Comparison of ENCODE assay signal across 8 mouse cellular contexts in genomic region chr19:40437651-40438068, GRCm38 (mm10).
DNase-seq lines count a peak whose midpoint lies in the region; ATAC-seq and TF ChIP-seq lines count a peak whose summit lies in the region.

No protein-coding gene starts in this region.

- peak overlapping the region; percentile 35 for H3K4me3 ChIP-seq in heart, embryonic 10.5 days
- H3K4me3 ChIP-seq in midbrain, postnatal 0 days (ENCODE audit: low read depth, low read length) = no peak overlapping the region

- DNase-seq in retina, postnatal 1 day = peak; percentile 37
- DNase-seq in retina, embryonic 14.5 days (ENCODE audit: low spot score) = no peak
- DNase-seq in heart, embryonic 10.5 days (ENCODE audit: low spot score) = peak; percentile 86
- peak; percentile 52 for DNase-seq in kidney, postnatal 14 days
- peak; percentile 26 for DNase-seq in midbrain, postnatal 0 days (ENCODE audit: low spot score)
- no peak for DNase-seq in adipocyte (ENCODE audit: low spot score)
- DNase-seq in cerebellum, adult 18-20 months = no peak

- no peaks in the 10 kb centered on the region for H3K27me3 ChIP-seq in heart, embryonic 10.5 days (ENCODE audit: insufficient read depth, poor library complexity, severe bottlenecking)
- no peaks in the 10 kb centered on the region for H3K27me3 ChIP-seq in midbrain, postnatal 0 days (ENCODE audit: insufficient read depth, low read length)

- WGBS in heart, embryonic 10.5 days = 7% methylated on average over 9 of the region's 9 CpGs
- 41% methylated on average over 9 of the region's 9 CpGs for WGBS in midbrain, postnatal 0 days

- no peaks in the 10 kb centered on the region for H3K9me3 ChIP-seq in heart, embryonic 10.5 days
- H3K9me3 ChIP-seq in midbrain, postnatal 0 days (ENCODE audit: low read length) = no peaks in the 10 kb centered on the region

- peaks cover 82% of the 10 kb centered on the region for H3K4me1 ChIP-seq in heart, embryonic 10.5 days
- H3K4me1 ChIP-seq in midbrain, postnatal 0 days (ENCODE audit: insufficient read depth, low read length) = peaks cover 15% of the 10 kb centered on the region

- H3K27ac ChIP-seq in heart, embryonic 10.5 days = peak overlapping the region; percentile 70
- H3K27ac ChIP-seq in midbrain, postnatal 0 days (ENCODE audit: low read depth, low read length) = peak overlapping the region; percentile 8

- 0 out of 2 replicates have a peak, but pooled peaks have one; percentile 21 for ATAC-seq in midbrain, postnatal 0 days (ENCODE audit: low FRiP score)
- ATAC-seq in frontal cortex, adult (ENCODE audit: low TSS enrichment) = no peak

- H3K36me3 ChIP-seq in heart, embryonic 10.5 days = no peaks in the 10 kb centered on the region
- peaks cover 2% of the 10 kb centered on the region; the same call in 1 of the 2 replicates for H3K36me3 ChIP-seq in midbrain, postnatal 0 days (ENCODE audit: insufficient read depth, low read length)

- no peak overlapping the region for H3K4me2 ChIP-seq in midbrain, postnatal 0 days (ENCODE audit: low read depth, low read length, poor library complexity, severe bottlenecking)

- no peak for TF ChIP-seq CTCF in midbrain, postnatal 0 days (IDR thresholded peaks at IDR 0.05)

- H3K9ac ChIP-seq in midbrain, postnatal 0 days (replicated peaks; ENCODE audit: low read length, poor library complexity, severe bottlenecking) = no peak overlapping the region

Comparison
In these comparisons a context has a peak if more than half of its experiments do, and no peak if none do; other contexts are left out.
1. DNase-seq: peak in retina, postnatal 1 day (single experiment), heart, embryonic 10.5 days (single experiment), kidney, postnatal 14 days (single experiment) and midbrain, postnatal 0 days (single experiment); none in retina, embryonic 14.5 days (single experiment), adipocyte (single experiment) and cerebellum, adult 18-20 months (0 of 2).